Mouse (Mus musculus) C2C12 (cell line): ENCODE results near the gene Cited1.

Source experiments
- CEBPB ChIP-seq: IDR thresholded peaks from one replicate; pipeline ENCODE4 v1.6.1; 2011; ENCODE audit warnings: low read depth, mild to moderate bottlenecking, control low read depth, moderate library complexity
- CTCF ChIP-seq: IDR thresholded peaks from one replicate; pipeline ENCODE4 v1.5.1; 2011; ENCODE audit not compliant: control insufficient read depth, insufficient read depth, insufficient read length
- FOSL1 ChIP-seq: IDR thresholded peaks from one replicate; pipeline ENCODE4 v1.8.0; 2011; ENCODE audit warnings: mild to moderate bottlenecking, low read length; ENCODE audit not compliant: poor library complexity, insufficient read depth, severe bottlenecking
- MAX ChIP-seq: IDR thresholded peaks from one replicate; pipeline ENCODE4 v1.6.1; 2011; ENCODE audit warnings: mild to moderate bottlenecking, control low read depth
- MYOD1 ChIP-seq: IDR thresholded peaks from one replicate; pipeline ENCODE4 v1.6.1; 2011; ENCODE audit warnings: low read depth; ENCODE audit not compliant: control insufficient read depth, insufficient read length
- MYOG ChIP-seq: IDR thresholded peaks from one replicate; pipeline ENCODE4 v1.6.1; 2011; ENCODE audit not compliant: control insufficient read depth, insufficient read length; ENCODE audit errors: extremely low read depth
- USF1 ChIP-seq: IDR thresholded peaks from one replicate; pipeline ENCODE4 v1.6.1; 2011; ENCODE audit warnings: low read depth, mild to moderate bottlenecking, control low read depth, moderate library complexity

GRCm38 (mm10) chrX:102251221-102251936 is 602 bp downstream of the Cited1 start:
- no peak for TF ChIP-seq MYOG
- no peak for TF ChIP-seq USF1
- no peak for TF ChIP-seq FOSL1
- TF ChIP-seq CTCF: no peak
- no peak for TF ChIP-seq MYOD1
- TF ChIP-seq MAX: no peak
- TF ChIP-seq CEBPB: no peak
